Mouse (Mus musculus) gastrocnemius, adult 18-20 months (tissue): ENCODE measurements around the gene Usp19. TPM values are rescaled to one million over a fixed set of nuclear protein-coding genes. Genes with fewer than 3 reads are reported as not detected.

Source experiments
- DNase-seq: peaks from one replicate; pipeline ENCODE4 v3.0.0; 2021; ENCODE audit warnings: low spot score
- long read RNA-seq, 2 experiments: library from polyadenylated mRNA; stranded (forward); transcript quantifications; one replicate each; pipeline ENCODE4 v2.0.0; 2021
- total RNA-seq, 2 experiments: library from RNA; stranded (reverse); gene quantifications; 2 replicates each; pipeline ENCODE4 v1.2.3; 2021

The Usp19 gene
- total RNA-seq: 100 to 1,000 TPM; 126 to 127 TPM
- long read RNA-seq, experiment 1, full-length matches to known transcripts: 85 of 177 reads
- long read RNA-seq, experiment 1, partial matches to known transcripts: 44 of 177 reads
- long read RNA-seq, experiment 1, other reads (novel, unspliced or antisense): 48 of 177 reads
- long read RNA-seq, experiment 2, full-length matches to known transcripts: 71 of 155 reads
- long read RNA-seq, experiment 2, partial matches to known transcripts: 43 of 155 reads
- long read RNA-seq, experiment 2, other reads (novel, unspliced or antisense): 41 of 155 reads

GRCm38 (mm10) chr9:108490559-108491285, at the start of gene Usp19:
Usp19 (plus strand) TSS chr9:108490602.
- peak; percentile 96 for DNase-seq

GRCm38 (mm10) chr9:108441236-108441919, 49.0 kb upstream of the Usp19 start:
- DNase-seq: no peak

- DNase-seq: no peak
These were observed 45.3 kb upstream of the Usp19 start for GRCm38 (mm10) chr9:108445125-108445524.

- DNase-seq: no peak
These were observed 40.5 kb upstream of the Usp19 start for GRCm38 (mm10) chr9:108449860-108450259.

- no peak for DNase-seq
These were observed 39.9 kb upstream of the Usp19 start for GRCm38 (mm10) chr9:108450292-108451169.

GRCm38 (mm10) chr9:108451170-108451493, 39.3 kb upstream of the Usp19 start:
- DNase-seq: no peak

GRCm38 (mm10) chr9:108451519-108452160, 38.8 kb upstream of the Usp19 start:
- DNase-seq: no peak

- DNase-seq: peak; percentile 87
These were observed 38.0 kb upstream of the Usp19 start for GRCm38 (mm10) chr9:108452291-108452906.

- no peak for DNase-seq
These were observed 37.5 kb upstream of the Usp19 start for GRCm38 (mm10) chr9:108452911-108453310.

GRCm38 (mm10) chr9:108453458-108453857, 36.9 kb upstream of the Usp19 start:
- DNase-seq: no peak

GRCm38 (mm10) chr9:108454429-108454828, 36.0 kb upstream of the Usp19 start:
- no peak for DNase-seq

GRCm38 (mm10) chr9:108455747-108456571, 34.4 kb upstream of the Usp19 start:
- no peak for DNase-seq

GRCm38 (mm10) chr9:108456953-108457352, 33.4 kb upstream of the Usp19 start:
- no peak for DNase-seq

GRCm38 (mm10) chr9:108459939-108460318, 30.5 kb upstream of the Usp19 start:
- no peak for DNase-seq

- peak; percentile 89 for DNase-seq
These were observed 29.9 kb upstream of the Usp19 start, which contains the start of gene Ccdc71 for GRCm38 (mm10) chr9:108460319-108461178. Ccdc71 (plus strand) TSS chr9:108460527.

GRCm38 (mm10) chr9:108461181-108461631, 29.2 kb upstream of the Usp19 start, which contains the start of gene Klhdc8b:
Klhdc8b (minus strand) TSS chr9:108461581.
- no peak for DNase-seq

GRCm38 (mm10) chr9:108461675-108462074, 28.7 kb upstream of the Usp19 start:
- DNase-seq: no peak

- DNase-seq: no peak
These were observed 28.2 kb upstream of the Usp19 start for GRCm38 (mm10) chr9:108462192-108462591.
